Mouse (Mus musculus) stomach, postnatal 0 days (tissue): ENCODE measurements around the gene Bptf. TPM values are rescaled to one million over a fixed set of nuclear protein-coding genes. Genes with fewer than 3 reads are reported as not detected.

Experiments used
- ATAC-seq: fragments of 200-750 bp; cut with Nextera tagmentation; 2 replicates; pipeline ENCODE4 v1.8.0; 2017; ENCODE audit not compliant: low FRiP score, low TSS enrichment
- DNase-seq: peaks from one replicate; pipeline ENCODE4 v3.0.0-alpha.2; 2016; ENCODE audit warnings: low spot score
- H3K27ac ChIP-seq: fragments of 300-500 bp; sonication (generic); replicated peaks from 2 replicates; pipeline ENCODE4 v1.5.1; 2014; ENCODE audit warnings: mild to moderate bottlenecking, control low read depth
- H3K27me3 ChIP-seq: fragments of 300-500 bp; sonication (generic); 2 replicates; pipeline ENCODE4 v1.6.1; 2014; ENCODE audit warnings: low read length; ENCODE audit not compliant: control insufficient read depth, insufficient read depth
- H3K36me3 ChIP-seq: fragments of 300-500 bp; sonication (generic); 2 replicates; pipeline ENCODE4 v1.6.1; 2014; ENCODE audit warnings: low read length, mixed read lengths; ENCODE audit not compliant: control insufficient read depth, insufficient read depth
- H3K4me1 ChIP-seq: fragments of 300-500 bp; sonication (generic); replicated peaks from 2 replicates; pipeline ENCODE4 v1.6.1; 2014; ENCODE audit warnings: antibody characterized with exemption; ENCODE audit not compliant: control insufficient read depth, insufficient read depth
- H3K4me2 ChIP-seq: fragments of 300-500 bp; sonication (generic); replicated peaks from 2 replicates; pipeline ENCODE4 v1.6.1; 2014; ENCODE audit warnings: low read depth, mild to moderate bottlenecking, control low read depth, moderate library complexity
- H3K4me3 ChIP-seq: fragments of 300-500 bp; sonication (generic); 2 replicates; pipeline ENCODE4 v1.5.1; 2014; ENCODE audit warnings: low read depth, low read length, control low read depth
- H3K9ac ChIP-seq: fragments of 300-500 bp; sonication (generic); 2 replicates; pipeline ENCODE4 v1.6.1; 2014; ENCODE audit warnings: mild to moderate bottlenecking, low read length, control low read depth, mixed read lengths
- H3K9me3 ChIP-seq: fragments of 300-500 bp; sonication (generic); 2 replicates; pipeline ENCODE4 v1.6.1; 2016; ENCODE audit warnings: low read length; ENCODE audit not compliant: control insufficient read depth
- CTCF ChIP-seq: IDR thresholded peaks from 2 replicates; pipeline ENCODE4 v1.5.1; 2016; ENCODE audit warnings: antibody characterized with exemption, low read depth, mild to moderate bottlenecking, moderate library complexity
- EP300 ChIP-seq: optimal IDR thresholded peaks from 2 replicates; pipeline ENCODE3; 2016; ENCODE audit warnings: antibody characterized with exemption
- WGBS: fragments of 180-500 bp; shearing (Covaris S2); extraction: QIAGEN DNeasy Blood & Tissue Kit; methylation state at CpG from one replicate; pipeline ENCODE4 v1.1.7; 2014; 5-methylcytosine and 5-hydroxymethylcytosine counted together
- polyA plus RNA-seq: library from polyadenylated mRNA; unstranded; fragments of >200 nt; fragmentation: Nextera tagmentation; extraction: Ambion mirVana; gene quantifications from 2 replicates; pipeline ENCODE4 v1.2.1, GENCODE M21; 2015

Bptf gene
- polyA plus RNA-seq, 1 experiment from 2014 or later, result 11.8 TPM

- Histone ChIP-seq H3K27ac (no peak overlapping the region), H3K4me2 (no peak overlapping the region), H3K9me3 (no peaks in the 10 kb centered on the region), H3K4me3 (no peak overlapping the region), H3K36me3 (peaks cover 30% of the 10 kb centered on the region), H3K4me1 (no peaks in the 10 kb centered on the region), H3K27me3 (no peaks in the 10 kb centered on the region), H3K9ac (no peak overlapping the region)
- no peak for DNase-seq
- no peak for TF ChIP-seq EP300
- no peak for TF ChIP-seq CTCF
- 76% methylated on average over 3 of the region's 3 CpGs for WGBS
- no peak for ATAC-seq
Observed at GRCm38 (mm10) chr11:107041396-107041795, 90.5 kb downstream of the Bptf start.

GRCm38 (mm10) chr11:107039417-107039816 lies 92.5 kb downstream of the Bptf start:
- 90% methylated on average over 5 of the region's 5 CpGs for WGBS
- DNase-seq (no peak), ATAC-seq (no peak)
- TF ChIP-seq EP300 (no peak), CTCF (no peak)
- Histone ChIP-seq H3K9me3 (no peaks in the 10 kb centered on the region), H3K4me2 (no peak overlapping the region), H3K4me3 (no peak overlapping the region), H3K27ac (no peak overlapping the region), H3K4me1 (no peaks in the 10 kb centered on the region), H3K36me3 (peaks cover 30% of the 10 kb centered on the region), H3K9ac (no peak overlapping the region), H3K27me3 (no peaks in the 10 kb centered on the region)

GRCm38 (mm10) chr11:107034085-107034810 lies 97.7 kb downstream of the Bptf start:
- Histone ChIP-seq H3K9me3 (no peaks in the 10 kb centered on the region), H3K4me2 (no peak overlapping the region; the same call in 1 of the 2 replicates), H3K9ac (no peak overlapping the region), H3K36me3 (peaks cover 5% of the 10 kb centered on the region; the same call in 1 of the 2 replicates), H3K27ac (0 out of 2 replicates have a peak overlapping the region, but pooled peaks have one; percentile 25), H3K4me3 (no peak overlapping the region), H3K27me3 (no peaks in the 10 kb centered on the region), H3K4me1 (no peaks in the 10 kb centered on the region)
- ATAC-seq (peak; percentile 73), DNase-seq (no peak)
- WGBS, result 68% methylated on average over 10 of the region's 10 CpGs
- TF ChIP-seq EP300 (no peak), CTCF (no peak)

GRCm38 (mm10) chr11:107031635-107032034 lies 100.3 kb downstream of the Bptf start:
- WGBS, result 57% methylated on average over 7 of the region's 7 CpGs
- Histone ChIP-seq H3K4me1 (peaks cover 3% of the 10 kb centered on the region), H3K36me3 (no peaks in the 10 kb centered on the region), H3K4me3 (no peak overlapping the region), H3K9me3 (no peaks in the 10 kb centered on the region), H3K27me3 (no peaks in the 10 kb centered on the region), H3K27ac (no peak overlapping the region), H3K9ac (no peak overlapping the region), H3K4me2 (no peak overlapping the region)
- TF ChIP-seq EP300 (no peak), CTCF (no peak)
- DNase-seq (no peak), ATAC-seq (no peak)

- ATAC-seq (no peak), DNase-seq (no peak)
- H3K4me3 ChIP-seq, result no peak overlapping the region
- no peak overlapping the region for H3K27ac ChIP-seq
- peaks cover 6% of the 10 kb centered on the region for H3K4me1 ChIP-seq
- H3K4me2 ChIP-seq, result no peak overlapping the region
- no peaks in the 10 kb centered on the region for H3K36me3 ChIP-seq
- H3K9me3 ChIP-seq, result no peaks in the 10 kb centered on the region
- TF ChIP-seq CTCF, result no peak
- WGBS, result 45% methylated on average over 19 of the region's 19 CpGs
- H3K9ac ChIP-seq, result no peak overlapping the region
- no peaks in the 10 kb centered on the region for H3K27me3 ChIP-seq
Observed at GRCm38 (mm10) chr11:107029536-107029935, 102.4 kb downstream of the Bptf start.

- Histone ChIP-seq H3K27me3 (no peaks in the 10 kb centered on the region), H3K4me2 (peak overlapping the region; percentile 92), H3K4me1 (peaks cover 6% of the 10 kb centered on the region), H3K27ac (peak overlapping the region; percentile 91), H3K9ac (peak overlapping the region; percentile 77), H3K4me3 (peak overlapping the region; percentile 70), H3K36me3 (no peaks in the 10 kb centered on the region), H3K9me3 (no peaks in the 10 kb centered on the region)
- ATAC-seq (no peak), DNase-seq (no peak)
- TF ChIP-seq CTCF, result no peak
- 51% methylated on average over 6 of the region's 6 CpGs for WGBS
Observed at GRCm38 (mm10) chr11:107028754-107029153, 103.2 kb downstream of the Bptf start.
